Mouse (Mus musculus) left cerebral cortex, adult 2 months (tissue): ENCODE data around the gene Kbtbd13. TPM values are rescaled to one million over a fixed set of nuclear protein-coding genes. Genes with fewer than 3 reads are reported as not detected.
A peak's percentile ranks its signal among the peaks of the same experiment; 100 is the strongest.

Experiments
- DNase-seq, 2 experiments: peaks; one replicate each; pipeline ENCODE4 v3.0.0; 2021 to 2022; ENCODE audit warnings: low spot score in 2 of 2, mixed read lengths in 1 of 2; ENCODE audit errors: extremely low spot score in 1 of 2
- H3K27ac ChIP-seq: fragments of 200-600 bp; 2 replicates; pipeline ENCODE4 v1.8.1; 2022
- H3K4me3 ChIP-seq: fragments of 200-600 bp; 2 replicates; pipeline ENCODE4 v1.8.1; 2022
- CTCF ChIP-seq: fragments of 200-600 bp; IDR thresholded peaks from 2 replicates; pipeline ENCODE4 v1.8.1; 2022; ENCODE audit warnings: antibody characterized with exemption, mild to moderate bottlenecking, moderate library complexity
- intact Hi-C: fragments of 180-260 bp; cut with DNase I; formaldehyde crosslinking; loops from one replicate; pipeline ENCODE4 v1.15.1; 2025
- total RNA-seq, 2 experiments: library from RNA; stranded (reverse); gene quantifications; 2 replicates each; pipeline ENCODE4 v1.2.3; 2021

The Kbtbd13 gene
- total RNA-seq, 2 experiments from 2014 or later = 0.14 to 0.25 TPM

GRCm38 (mm10) chr9:65392638-65393364, 1.3 kb upstream of the Kbtbd13 start:
- intact Hi-C loops = loop anchor here (1.0 kb wide), 1 partner anchor 40 kb away; no protein-coding TSS in a partner anchor

GRCm38 (mm10) chr9:65390752-65391612, 470 bp downstream of the Kbtbd13 start:
- no peak for DNase-seq
- no peak for TF ChIP-seq CTCF
- intact Hi-C loops = no loop called here
- Histone ChIP-seq H3K27ac (no peak overlapping the region), H3K4me3 (peak overlapping the region; percentile 17)

More at GRCm38 (mm10) chr9:65392638-65393364, 1.3 kb upstream of the Kbtbd13 start:
- no peak overlapping the region for H3K4me3 ChIP-seq
- peak; percentile 77 for TF ChIP-seq CTCF
- no peak overlapping the region for H3K27ac ChIP-seq
- DNase-seq = peak; percentile 44 to 63

- TF ChIP-seq CTCF = no peak; the same call in 1 of the 2 replicates
- intact Hi-C loops = no loop called here
- no peak for DNase-seq
- no peak overlapping the region for H3K4me3 ChIP-seq
- no peak overlapping the region for H3K27ac ChIP-seq
These were observed 4.9 kb downstream of the Kbtbd13 start for GRCm38 (mm10) chr9:65386373-65387140.

DNA sequence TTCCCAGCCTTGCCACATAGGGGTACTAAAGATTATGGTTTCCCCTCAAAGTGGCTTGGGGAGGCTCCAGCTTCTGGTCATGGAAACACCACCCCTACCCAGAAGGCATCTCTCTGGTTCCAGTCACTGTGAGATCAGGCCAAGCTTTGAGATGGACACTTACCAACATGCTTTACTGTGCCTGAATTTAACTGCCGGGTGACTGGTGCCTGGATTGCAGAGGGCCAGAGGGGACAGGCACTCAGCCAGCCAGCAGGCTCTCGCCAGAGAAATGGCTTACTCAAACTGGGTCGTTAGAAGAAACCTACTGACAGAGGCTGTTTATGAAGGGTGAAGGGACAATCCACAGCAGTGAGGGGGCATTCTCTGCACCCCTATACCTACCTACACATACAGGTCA, 7.2 kb downstream of the Kbtbd13 start:
- no peak for DNase-seq
- H3K27ac ChIP-seq = no peak overlapping the region
- intact Hi-C loops = no loop called here
- TF ChIP-seq CTCF = no peak
- H3K4me3 ChIP-seq = no peak overlapping the region

DNA sequence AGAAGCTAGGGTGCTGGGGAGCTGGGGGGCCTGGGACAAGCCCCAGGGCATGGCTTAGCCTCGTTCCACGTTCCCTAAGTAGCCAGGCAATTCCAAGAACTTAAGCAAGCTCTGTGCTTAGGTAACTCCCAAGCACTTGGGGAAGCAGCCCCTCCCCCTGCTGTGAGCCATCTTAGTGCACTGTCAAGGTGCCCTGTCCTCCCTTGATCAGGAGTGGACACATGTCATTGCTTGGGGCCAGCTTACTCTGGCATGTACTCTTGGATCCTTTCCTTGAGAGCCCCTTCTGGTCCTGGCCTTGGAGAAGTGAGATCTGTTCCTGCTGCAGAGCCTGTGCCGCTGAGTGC, 8.7 kb downstream of the Kbtbd13 start:
- H3K4me3 ChIP-seq = no peak overlapping the region
- no peak overlapping the region for H3K27ac ChIP-seq
- DNase-seq = no peak
- intact Hi-C loops = no loop called here
- TF ChIP-seq CTCF = no peak

GRCm38 (mm10) chr9:65382031-65382750, 9.3 kb downstream of the Kbtbd13 start:
- no peak for TF ChIP-seq CTCF
- Histone ChIP-seq H3K4me3 (no peak overlapping the region), H3K27ac (no peak overlapping the region)
- intact Hi-C loops = no loop called here
- DNase-seq = no peak

GRCm38 (mm10) chr9:65381017-65381590, 10.3 kb downstream of the Kbtbd13 start:
- Histone ChIP-seq H3K4me3 (no peak overlapping the region), H3K27ac (no peak overlapping the region)
- no peak for TF ChIP-seq CTCF
- DNase-seq = no peak
- intact Hi-C loops = no loop called here

- intact Hi-C loops = no loop called here
- peak; percentile 55 to 57 for DNase-seq
- no peak; the same call in 1 of the 2 replicates for TF ChIP-seq CTCF
- Histone ChIP-seq H3K27ac (peak overlapping the region; percentile 59; the same call in 1 of the 2 replicates), H3K4me3 (no peak overlapping the region)
These were observed 16.1 kb downstream of the Kbtbd13 start for GRCm38 (mm10) chr9:65375163-65375934.

DNA sequence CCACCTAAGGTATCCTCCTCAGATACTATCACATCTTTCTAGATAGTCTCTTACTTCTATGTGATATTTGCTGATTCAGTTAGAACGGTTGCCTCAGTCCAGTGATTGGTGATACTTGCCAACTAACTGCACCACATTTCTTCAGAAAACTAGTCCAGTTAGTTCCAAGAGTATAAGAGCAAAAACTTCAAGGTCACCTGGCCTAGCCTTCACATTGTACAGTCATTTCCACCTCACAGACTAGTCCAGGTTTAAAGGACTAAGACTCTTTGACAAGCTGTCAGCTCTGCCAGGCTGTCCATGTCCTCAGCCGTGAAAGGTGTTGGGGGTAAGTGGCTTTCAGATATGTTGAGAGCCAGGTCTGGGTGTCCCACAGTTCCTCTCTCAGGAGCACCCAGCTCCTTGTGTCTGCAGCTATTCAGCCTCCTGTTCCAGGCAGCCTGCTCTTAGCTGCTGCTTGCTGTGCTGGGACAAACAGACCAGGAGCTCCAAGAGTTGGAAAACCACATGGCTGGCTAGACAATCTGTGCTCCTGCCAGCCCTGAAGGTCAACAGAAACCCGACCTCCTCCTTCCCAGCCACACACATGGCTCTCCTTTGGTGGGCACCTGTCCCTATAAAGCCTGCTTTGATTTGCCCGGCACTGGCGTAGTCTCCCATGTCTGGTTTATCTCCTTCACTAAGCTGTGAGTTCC, 16.8 kb downstream of the Kbtbd13 start:
- TF ChIP-seq CTCF = no peak
- intact Hi-C loops = no loop called here
- DNase-seq = no peak
- H3K27ac ChIP-seq = peak overlapping the region; percentile 59
- no peak overlapping the region for H3K4me3 ChIP-seq

GRCm38 (mm10) chr9:65372449-65372848, 19.0 kb downstream of the Kbtbd13 start:
- intact Hi-C loops = loop anchor here (1.0 kb wide), 1 partner anchor 60 kb away; no protein-coding TSS in a partner anchor
- TF ChIP-seq CTCF = peak; percentile 65
- Histone ChIP-seq H3K27ac (no peak overlapping the region), H3K4me3 (no peak overlapping the region)
- no peak for DNase-seq
